Mouse (Mus musculus) lung, postnatal 10 days (tissue): Measurements from ENCODE around the gene Strn.

Experiments used
- DNase-seq: peaks from one replicate; pipeline ENCODE4 v3.0.0; 2021

Strn gene

DNA sequence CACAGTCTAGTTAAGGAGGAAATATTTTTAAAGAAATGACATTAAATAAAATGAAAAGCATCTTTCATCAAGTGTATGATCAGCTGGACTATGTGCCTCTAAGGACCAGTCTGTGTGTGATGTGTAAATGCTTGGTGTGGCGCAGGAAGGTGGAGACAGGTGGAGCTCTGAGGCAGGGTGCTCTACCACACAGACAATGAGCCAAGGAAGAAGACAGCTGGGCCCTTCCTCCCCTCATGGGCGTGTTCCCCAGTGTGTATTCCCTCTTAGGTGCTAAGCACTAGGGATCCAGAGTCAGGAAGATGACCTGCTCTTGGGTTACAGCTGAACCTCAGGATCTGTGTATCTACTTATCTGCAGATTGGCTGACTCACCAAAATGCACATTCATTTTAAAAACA is 122.5 kb downstream of the Strn start:
- no peak for DNase-seq

GRCm38 (mm10) chr17:78611117-78611516 is 125.9 kb downstream of the Strn start:
- peak; percentile 34 for DNase-seq

- no peak for DNase-seq
Measured at GRCm38 (mm10) chr17:78609191-78609855, 127.7 kb downstream of the Strn start.

- DNase-seq: no peak
Measured at GRCm38 (mm10) chr17:78608716-78609115, 128.3 kb downstream of the Strn start.

- DNase-seq: no peak
Measured at GRCm38 (mm10) chr17:78608135-78608670, 128.8 kb downstream of the Strn start.

DNA sequence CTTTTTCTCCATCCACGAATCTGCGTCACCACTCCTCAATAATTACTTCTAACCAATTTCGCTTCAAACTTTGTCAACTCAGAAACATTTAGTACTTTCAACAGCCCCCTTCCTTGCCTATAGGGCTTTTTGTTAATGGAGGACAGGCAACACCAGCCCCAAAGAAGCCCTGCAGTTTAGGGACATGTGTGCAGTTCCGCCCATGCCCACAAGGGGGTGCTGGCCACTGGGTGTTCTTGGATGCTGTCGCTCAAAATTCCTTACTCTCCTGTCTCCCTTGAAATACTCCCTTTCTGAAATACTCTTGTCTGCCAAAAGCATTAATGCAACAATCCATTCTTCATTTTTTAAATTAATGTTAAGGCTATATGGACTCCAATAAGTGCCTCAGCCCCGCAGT is 132.6 kb downstream of the Strn start:
- peak; percentile 69 for DNase-seq

DNA sequence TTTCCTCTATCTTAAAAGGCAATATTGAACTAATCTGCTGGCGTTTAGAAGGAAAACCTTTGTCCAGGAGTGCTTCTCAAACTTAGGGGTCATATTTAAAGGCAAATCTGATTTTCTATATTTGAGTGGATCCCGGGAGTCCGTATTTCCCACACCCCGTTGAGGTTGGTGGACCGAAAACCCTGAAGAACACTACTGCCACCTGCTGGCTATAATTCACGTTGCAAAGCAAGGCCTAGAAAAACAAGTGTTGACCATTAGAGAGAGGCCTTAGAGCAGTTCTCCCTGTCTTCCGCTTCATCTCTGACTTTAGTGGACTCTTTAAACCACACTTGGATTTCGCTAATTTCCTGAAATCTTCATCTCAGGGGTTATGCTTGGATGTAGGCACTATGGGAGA is 133.1 kb downstream of the Strn start:
- DNase-seq: peak; percentile 88

DNA sequence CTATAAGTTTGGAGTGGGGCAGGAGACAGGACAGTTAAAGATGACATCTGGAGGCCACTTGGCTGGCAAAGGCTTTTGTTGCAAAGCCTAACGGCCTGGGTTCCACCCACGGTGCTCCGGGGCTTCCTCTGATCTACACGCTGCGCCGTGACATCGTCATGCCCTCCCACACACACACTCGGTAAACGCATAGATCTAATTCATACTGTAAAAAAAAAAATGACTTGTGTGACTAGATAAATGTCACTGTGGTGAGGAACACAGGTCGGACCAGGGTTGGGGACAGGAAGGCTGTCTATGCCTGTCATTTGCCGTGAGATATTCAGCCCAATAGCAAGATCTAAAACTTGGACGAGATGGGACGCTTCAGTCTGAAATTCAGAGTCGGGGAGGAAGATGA is 134.7 kb downstream of the Strn start:
- DNase-seq: no peak

DNA sequence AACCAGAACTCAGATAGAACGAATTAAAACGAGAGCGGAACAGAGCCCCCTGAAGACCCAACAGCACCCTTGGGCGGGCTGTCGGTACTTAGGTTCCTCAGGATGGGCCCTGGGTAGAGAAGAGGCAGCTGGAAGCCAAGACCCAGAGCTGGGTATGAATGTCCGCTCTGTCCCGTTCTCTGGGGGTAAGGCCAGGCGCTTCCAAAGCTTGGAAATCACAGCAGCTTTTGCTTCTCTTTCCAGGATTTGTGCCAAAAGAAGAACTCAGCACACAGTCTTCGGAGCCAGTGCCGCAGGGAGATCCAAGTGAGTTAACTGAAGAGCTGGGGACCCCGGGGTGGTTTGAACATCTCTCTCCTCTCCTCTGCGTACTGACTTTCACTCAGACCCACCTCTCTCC is 135.4 kb downstream of the Strn start:
- peak; percentile 24 for DNase-seq

GRCm38 (mm10) chr17:78601042-78601441 is 136.0 kb downstream of the Strn start:
- DNase-seq: no peak
